Mouse (Mus musculus): ENCODE results near the gene Mxi1.

DNA sequence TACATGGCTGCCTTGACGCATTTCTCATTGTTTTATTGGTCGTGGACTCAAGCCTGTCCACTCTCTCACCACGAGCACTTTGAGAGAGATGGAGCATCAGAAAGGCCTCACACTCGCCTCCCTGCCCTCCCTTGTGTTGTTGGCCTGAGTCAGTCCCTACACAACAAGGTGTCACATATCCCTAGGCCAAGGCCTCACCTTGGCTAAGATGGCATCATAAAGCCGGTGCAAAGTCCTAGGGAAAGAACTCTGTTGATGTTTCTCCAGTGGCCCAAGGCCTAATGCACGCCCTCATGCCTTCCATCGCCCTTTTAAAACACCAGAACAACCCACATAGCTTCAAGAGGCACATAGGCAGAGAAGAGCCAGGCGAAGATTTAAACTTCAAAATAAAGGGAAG is 30.1 kb upstream of the Mxi1 start:
- TF ChIP-seq CTCF (conservative IDR thresholded peaks at IDR 0.05; ENCODE audit: low read length) (no peak), POU5F1 (IDR thresholded peaks at IDR 0.05; ENCODE audit: borderline replicate concordance, low read length) (no peak), NANOG (IDR thresholded peaks at IDR 0.05; ENCODE audit: borderline replicate concordance, low read length) (no peak)
